Mouse (Mus musculus) embryonic facial prominence, embryonic 11.5 days (tissue): ENCODE measurements at regions not wholly inside any gene's neighbourhood (a gene's known extent, or its start where the extent isn't known, plus 50 kb on each side); places are given as distances from the start of the nearest gene placed in this dataset.

Experiments
- ATAC-seq: fragments of 200-750 bp; cut with Nextera tagmentation; replicated peaks from 2 replicates; pipeline ENCODE4 v1.8.0; 2017; ENCODE audit warnings: low read depth; ENCODE audit not compliant: insufficient number of reproducible peaks, low FRiP score, low TSS enrichment
- DNase-seq: peaks from one replicate; pipeline ENCODE4 v3.0.0-alpha.2; 2015; ENCODE audit warnings: low spot score
- H3K27ac ChIP-seq: fragments of 300-500 bp; sonication (generic); replicated peaks from 2 replicates; pipeline ENCODE4 v1.5.1; 2014; ENCODE audit warnings: mild to moderate bottlenecking, low read depth, low read length, control low read depth
- H3K27me3 ChIP-seq: fragments of 300-500 bp; sonication (generic); 2 replicates; pipeline ENCODE4 v1.6.1; 2014; ENCODE audit warnings: mild to moderate bottlenecking, low read length, moderate library complexity, mixed read lengths; ENCODE audit not compliant: control insufficient read depth, insufficient read depth
- H3K36me3 ChIP-seq: fragments of 300-500 bp; sonication (generic); replicated peaks from 2 replicates; pipeline ENCODE4 v1.6.1; 2014; ENCODE audit warnings: low read depth, mild to moderate bottlenecking, low read length, moderate library complexity, mixed read lengths; ENCODE audit not compliant: control insufficient read depth, insufficient read depth
- H3K4me1 ChIP-seq: fragments of 300-500 bp; sonication (generic); 2 replicates; pipeline ENCODE4 v1.6.1; 2014; ENCODE audit warnings: low read length, mixed read lengths; ENCODE audit not compliant: control insufficient read depth, insufficient read depth
- H3K4me2 ChIP-seq: fragments of 300-500 bp; sonication (generic); 2 replicates; pipeline ENCODE4 v1.6.1; 2014; ENCODE audit warnings: low read depth, mild to moderate bottlenecking, control low read depth, low read length, moderate library complexity
- H3K4me3 ChIP-seq: fragments of 300-500 bp; sonication (generic); 2 replicates; pipeline ENCODE4 v1.5.1; 2014; ENCODE audit warnings: low read depth, low read length, control low read depth
- H3K9ac ChIP-seq: fragments of 300-500 bp; sonication (generic); replicated peaks from 2 replicates; pipeline ENCODE4 v1.6.1; 2014; ENCODE audit warnings: mild to moderate bottlenecking, control low read depth, low read length
- H3K9me3 ChIP-seq: fragments of 300-500 bp; sonication (generic); replicated peaks from 2 replicates; pipeline ENCODE4 v1.6.1; 2016; ENCODE audit warnings: mild to moderate bottlenecking, low read length, inconsistent platforms, mixed read lengths; ENCODE audit not compliant: control insufficient read depth
- WGBS: fragments of 180-500 bp; shearing (Covaris S2); extraction: QIAGEN DNeasy Blood & Tissue Kit; methylation state at CpG from one replicate; pipeline ENCODE4 v1.1.7; 2014; 5-methylcytosine and 5-hydroxymethylcytosine counted together

DNA sequence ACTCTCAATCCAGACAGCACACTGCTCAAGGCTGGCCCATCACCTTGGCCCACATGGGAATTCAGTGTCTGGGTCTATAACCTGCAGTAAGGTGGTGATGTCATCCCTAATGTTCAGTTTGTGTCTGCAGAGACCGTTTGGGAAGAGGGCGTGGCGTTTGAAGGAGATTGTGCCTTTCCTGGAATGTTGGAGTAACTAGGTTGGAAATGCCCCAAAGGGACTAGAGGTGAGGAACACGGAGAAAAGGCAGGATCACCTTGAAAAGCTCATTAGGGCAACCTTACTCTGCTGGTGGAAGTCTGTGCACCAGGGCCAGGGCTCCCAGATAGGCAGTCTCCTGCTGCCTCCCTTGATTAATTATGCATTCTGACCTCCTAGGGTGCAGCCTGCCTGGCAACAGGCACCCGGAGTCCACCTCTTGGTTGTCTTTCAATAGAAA lies 400.6 kb upstream of the Slc30a5 start:
- ATAC-seq (no peak), DNase-seq (no peak)
- no peak overlapping the region for H3K27ac ChIP-seq
- H3K9ac ChIP-seq: no peak overlapping the region
- no peaks in the 10 kb centered on the region for H3K36me3 ChIP-seq
- H3K27me3 ChIP-seq: no peaks in the 10 kb centered on the region
- no peaks in the 10 kb centered on the region for H3K4me1 ChIP-seq
- no peaks in the 10 kb centered on the region for H3K9me3 ChIP-seq
- H3K4me2 ChIP-seq: no peak overlapping the region
- 28% methylated on average over 5 of the region's 5 CpGs for WGBS
- H3K4me3 ChIP-seq: no peak overlapping the region

DNA sequence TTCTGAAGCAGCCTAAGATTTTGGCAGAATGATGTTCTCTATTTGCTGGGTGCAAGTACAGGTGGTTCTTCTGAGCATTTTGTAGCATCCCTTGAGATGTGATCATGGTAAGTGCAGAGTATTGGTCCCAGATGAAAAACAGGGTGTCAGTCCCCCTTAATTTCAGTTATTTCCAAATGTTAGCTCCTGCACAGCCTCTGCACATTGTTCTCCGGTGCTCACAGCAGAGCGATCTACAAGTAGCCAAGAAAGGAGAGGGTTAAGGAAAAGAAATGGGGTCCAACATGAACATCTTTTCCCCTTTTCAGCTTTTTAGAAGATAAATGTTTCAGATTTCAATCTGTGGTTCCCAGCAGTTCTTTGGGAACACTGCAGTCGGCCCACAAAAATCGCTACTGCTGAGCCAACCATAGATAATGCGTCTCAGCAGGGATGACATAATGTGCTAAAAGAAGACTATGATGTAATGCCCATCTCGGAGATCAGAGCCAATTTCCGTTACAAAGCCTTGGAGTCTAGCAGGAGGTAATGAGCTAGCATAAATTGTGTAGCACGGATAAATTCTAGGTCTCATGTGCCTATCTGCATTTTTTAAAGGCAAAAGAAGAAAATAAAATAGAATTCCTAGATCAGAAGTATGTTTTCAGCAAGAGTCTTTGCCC lies 400.1 kb upstream of the Slc30a5 start:
- Histone ChIP-seq H3K4me2 (no peak overlapping the region), H3K9ac (no peak overlapping the region), H3K4me1 (no peaks in the 10 kb centered on the region), H3K9me3 (no peaks in the 10 kb centered on the region), H3K4me3 (no peak overlapping the region), H3K27ac (no peak overlapping the region), H3K27me3 (no peaks in the 10 kb centered on the region), H3K36me3 (no peaks in the 10 kb centered on the region)
- 49% methylated on average over 8 of the region's 8 CpGs for WGBS
- ATAC-seq (no peak), DNase-seq (peak; percentile 48)

DNA sequence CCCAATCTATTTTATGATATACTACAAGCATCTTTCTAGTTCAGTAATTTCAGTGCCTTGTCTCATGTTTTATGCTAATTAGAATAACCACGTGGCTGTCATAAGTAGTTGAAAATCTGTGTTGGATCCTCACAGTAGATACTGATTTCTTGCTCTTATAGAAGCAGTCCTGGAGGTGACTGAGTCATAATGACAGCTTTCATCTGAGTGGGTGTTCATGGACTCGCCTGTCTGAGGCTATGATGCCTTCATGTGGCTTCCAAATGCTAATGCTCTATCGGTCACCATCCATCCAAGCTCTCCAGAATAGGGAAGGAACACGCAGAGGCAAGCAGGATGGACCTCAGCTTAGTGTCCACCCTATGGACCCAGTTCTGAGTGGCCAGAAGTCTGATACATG lies 396.6 kb upstream of the Slc30a5 start:
- ATAC-seq: no peak
- Histone ChIP-seq H3K36me3 (no peaks in the 10 kb centered on the region), H3K9ac (no peak overlapping the region), H3K27me3 (no peaks in the 10 kb centered on the region), H3K4me2 (no peak overlapping the region), H3K9me3 (no peaks in the 10 kb centered on the region), H3K4me1 (no peaks in the 10 kb centered on the region), H3K27ac (no peak overlapping the region), H3K4me3 (no peak overlapping the region)
- DNase-seq: no peak
- WGBS: 86% methylated on average over 4 of the region's 4 CpGs

DNA sequence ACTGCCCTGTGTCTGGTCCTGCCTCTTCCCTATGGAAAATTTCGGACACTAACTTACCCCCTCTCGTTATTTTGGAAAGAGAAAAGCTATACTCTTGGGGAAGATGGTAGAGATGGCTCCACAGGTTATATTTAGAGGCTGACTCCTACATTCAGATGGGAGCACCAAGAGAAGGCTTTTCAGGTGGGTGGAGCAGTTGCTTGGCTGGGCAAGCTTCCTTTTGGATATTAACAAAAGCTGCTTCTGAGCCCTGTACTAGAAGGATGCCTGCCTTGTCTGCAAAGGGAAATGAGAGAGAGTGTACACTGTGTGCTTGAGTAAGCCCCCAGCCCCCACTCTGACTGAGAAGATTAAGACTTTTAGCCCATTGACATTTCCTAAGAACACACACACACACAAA lies 392.1 kb upstream of the Slc30a5 start:
- DNase-seq (no peak), ATAC-seq (no peak)
- no peak overlapping the region for H3K4me2 ChIP-seq
- no peaks in the 10 kb centered on the region for H3K27me3 ChIP-seq
- no peaks in the 10 kb centered on the region for H3K36me3 ChIP-seq
- no peak overlapping the region for H3K4me3 ChIP-seq
- WGBS: 87% methylated on average over 2 of the region's 2 CpGs
- H3K9me3 ChIP-seq: no peaks in the 10 kb centered on the region
- H3K9ac ChIP-seq: no peak overlapping the region
- no peaks in the 10 kb centered on the region for H3K4me1 ChIP-seq
- H3K27ac ChIP-seq: no peak overlapping the region

DNA sequence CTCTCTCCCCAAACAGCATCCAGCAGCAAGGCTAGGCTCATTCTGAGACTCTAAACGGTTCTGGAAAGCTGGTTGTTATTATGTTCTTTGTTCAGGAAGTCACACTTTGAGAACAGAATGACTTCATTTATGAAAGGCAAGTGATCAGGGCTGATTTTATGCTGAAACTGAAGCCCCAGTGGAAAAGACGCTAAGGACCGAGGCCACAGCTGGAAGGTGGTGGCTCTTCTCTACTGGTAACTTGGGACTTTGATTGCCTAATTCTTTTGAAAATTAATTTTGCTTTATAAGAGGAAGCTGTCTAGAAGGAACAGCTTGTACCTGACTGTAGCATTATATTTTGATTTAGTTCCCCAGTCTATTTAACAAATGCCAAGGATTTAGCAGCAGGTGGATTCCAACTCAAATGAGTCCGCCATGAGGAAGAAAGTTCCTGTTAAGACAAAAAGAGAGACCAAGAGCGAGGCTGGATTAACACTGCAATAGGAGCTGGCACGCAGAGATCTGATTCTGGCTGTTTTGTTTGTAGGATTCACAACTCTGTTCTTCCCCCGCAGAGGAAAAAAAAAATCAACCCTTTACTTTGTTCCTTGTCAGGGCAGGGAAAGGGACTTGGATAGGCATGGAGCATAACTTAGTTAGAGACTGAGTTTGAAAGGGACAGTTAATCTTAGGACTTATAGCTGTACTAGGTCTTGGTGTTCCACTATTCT lies 388.3 kb upstream of the Slc30a5 start:
- Histone ChIP-seq H3K27ac (no peak overlapping the region), H3K9ac (no peak overlapping the region), H3K27me3 (no peaks in the 10 kb centered on the region), H3K4me2 (no peak overlapping the region), H3K9me3 (no peaks in the 10 kb centered on the region), H3K4me3 (no peak overlapping the region), H3K36me3 (no peaks in the 10 kb centered on the region), H3K4me1 (no peaks in the 10 kb centered on the region)
- 73% methylated on average over 7 of the region's 7 CpGs for WGBS
- ATAC-seq: no peak
- DNase-seq: no peak

DNA sequence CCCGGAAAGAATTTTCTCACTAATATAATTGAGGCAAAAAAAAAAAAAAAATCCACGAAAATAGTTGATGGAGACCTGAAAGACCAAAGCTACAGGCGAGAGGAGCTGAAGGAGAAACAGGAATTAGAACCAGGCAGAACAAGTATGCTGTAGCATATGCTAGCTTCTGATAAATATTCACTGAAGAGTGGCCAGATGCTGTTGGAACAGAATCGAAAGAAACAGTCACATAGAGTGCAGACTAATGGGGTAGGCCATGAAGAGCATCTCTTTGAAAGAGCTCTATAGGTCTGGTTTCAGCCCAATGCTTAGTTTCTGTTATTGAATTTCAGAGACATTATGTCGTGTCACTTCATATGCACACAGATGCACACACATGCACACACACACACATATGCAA lies 386.3 kb upstream of the Slc30a5 start:
- ATAC-seq: no peak
- 72% methylated on average over 5 of the region's 5 CpGs for WGBS
- H3K4me1 ChIP-seq: 0 out of 2 replicates have a peak, but pooled peaks cover 2% of the 10 kb centered on the region
- H3K36me3 ChIP-seq: no peaks in the 10 kb centered on the region
- no peak for DNase-seq
- H3K4me3 ChIP-seq: no peak overlapping the region
- H3K27me3 ChIP-seq: no peaks in the 10 kb centered on the region
- no peaks in the 10 kb centered on the region for H3K9me3 ChIP-seq
- no peak overlapping the region for H3K9ac ChIP-seq
- no peak overlapping the region for H3K4me2 ChIP-seq
- no peak overlapping the region for H3K27ac ChIP-seq

DNA sequence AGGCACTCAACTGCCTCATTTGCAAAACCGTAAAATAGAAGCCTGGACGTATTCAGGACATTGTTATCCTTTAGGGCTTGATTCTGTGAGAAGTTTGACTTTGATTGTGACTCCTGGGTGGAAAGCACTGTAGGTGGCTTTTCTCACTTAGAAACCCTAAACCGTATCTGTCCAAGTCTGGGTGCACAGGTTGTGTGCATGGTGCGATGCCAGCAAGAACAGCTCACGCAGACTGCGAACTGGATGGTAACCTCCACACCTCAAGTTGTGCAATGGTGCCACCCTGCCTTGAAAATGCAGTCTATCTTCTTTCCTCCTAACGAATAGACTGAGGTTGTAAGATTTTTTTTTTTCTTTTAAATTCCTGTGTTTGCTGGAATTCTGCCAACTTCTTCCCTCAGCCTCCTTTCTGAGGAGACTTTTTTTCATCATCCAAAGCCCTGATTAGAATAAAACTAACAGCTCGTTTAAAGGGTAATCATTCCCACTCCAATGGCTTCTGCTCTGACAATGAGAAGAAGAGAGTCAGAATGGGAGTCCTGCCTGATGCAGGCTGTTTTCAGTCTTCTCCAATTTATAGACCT lies 383.8 kb upstream of the Slc30a5 start:
- Histone ChIP-seq H3K27me3 (no peaks in the 10 kb centered on the region), H3K27ac (no peak overlapping the region), H3K36me3 (no peaks in the 10 kb centered on the region), H3K4me1 (0 out of 2 replicates have a peak, but pooled peaks cover 2% of the 10 kb centered on the region), H3K9ac (no peak overlapping the region), H3K4me3 (no peak overlapping the region), H3K4me2 (no peak overlapping the region), H3K9me3 (no peaks in the 10 kb centered on the region)
- no peak for DNase-seq
- ATAC-seq: no peak
- 80% methylated on average over 8 of the region's 8 CpGs for WGBS

DNA sequence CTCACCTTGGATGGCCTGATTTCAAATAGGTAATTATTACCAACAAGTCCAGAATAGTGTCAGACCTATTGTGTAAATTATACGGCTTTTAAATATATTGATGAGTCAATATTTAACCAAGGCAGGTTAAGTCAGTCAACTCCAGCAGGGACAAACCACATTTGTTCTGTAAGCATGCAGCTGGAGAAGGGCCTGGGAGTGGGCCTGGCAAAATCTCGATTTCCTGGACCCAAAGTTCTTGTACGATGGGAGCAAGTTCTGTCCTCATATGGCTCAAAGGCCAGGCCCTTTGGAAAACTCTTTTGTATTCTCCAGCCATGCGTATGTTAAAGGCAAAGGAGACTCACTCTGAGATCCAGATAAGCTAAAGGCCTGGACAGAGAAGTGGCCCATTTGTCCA lies 383.2 kb upstream of the Slc30a5 start:
- Histone ChIP-seq H3K27ac (no peak overlapping the region), H3K27me3 (no peaks in the 10 kb centered on the region), H3K4me1 (0 out of 2 replicates have a peak, but pooled peaks cover 2% of the 10 kb centered on the region), H3K4me3 (no peak overlapping the region), H3K36me3 (no peaks in the 10 kb centered on the region), H3K9ac (no peak overlapping the region), H3K9me3 (no peaks in the 10 kb centered on the region), H3K4me2 (no peak overlapping the region)
- WGBS: 82% methylated on average over 4 of the region's 4 CpGs
- DNase-seq: no peak
- no peak for ATAC-seq
